Mouse (Mus musculus): Measurements from ENCODE around the gene 1700092M07Rik.

Gene 1700092M07Rik

DNA sequence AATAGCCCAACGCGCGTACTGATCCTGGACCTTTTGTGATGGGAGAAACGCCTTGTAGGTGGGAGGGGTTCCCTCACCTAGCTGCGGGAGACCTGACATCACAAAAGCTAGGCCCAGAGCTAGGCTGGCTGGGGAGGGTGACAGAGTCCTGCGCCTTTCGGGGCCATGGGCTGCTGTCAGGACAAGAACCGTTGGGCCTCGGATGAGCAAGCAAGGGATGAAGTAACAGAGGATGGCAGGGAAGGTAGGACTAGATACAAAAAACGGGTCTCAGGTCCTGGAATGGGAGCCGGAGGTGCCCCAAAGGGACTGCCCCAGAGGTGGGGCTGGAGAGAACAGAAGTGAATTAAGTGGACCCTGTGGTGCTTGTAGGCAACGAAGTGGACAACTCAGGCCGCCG lies at the start of gene 1700092M07Rik:
Gene 1700092M07Rik, plus strand, starts transcription at position 116 of the 400 bp plus-strand sequence.
- no peak for DNase-seq (ENCODE audit: low read depth, low spot score)

DNA sequence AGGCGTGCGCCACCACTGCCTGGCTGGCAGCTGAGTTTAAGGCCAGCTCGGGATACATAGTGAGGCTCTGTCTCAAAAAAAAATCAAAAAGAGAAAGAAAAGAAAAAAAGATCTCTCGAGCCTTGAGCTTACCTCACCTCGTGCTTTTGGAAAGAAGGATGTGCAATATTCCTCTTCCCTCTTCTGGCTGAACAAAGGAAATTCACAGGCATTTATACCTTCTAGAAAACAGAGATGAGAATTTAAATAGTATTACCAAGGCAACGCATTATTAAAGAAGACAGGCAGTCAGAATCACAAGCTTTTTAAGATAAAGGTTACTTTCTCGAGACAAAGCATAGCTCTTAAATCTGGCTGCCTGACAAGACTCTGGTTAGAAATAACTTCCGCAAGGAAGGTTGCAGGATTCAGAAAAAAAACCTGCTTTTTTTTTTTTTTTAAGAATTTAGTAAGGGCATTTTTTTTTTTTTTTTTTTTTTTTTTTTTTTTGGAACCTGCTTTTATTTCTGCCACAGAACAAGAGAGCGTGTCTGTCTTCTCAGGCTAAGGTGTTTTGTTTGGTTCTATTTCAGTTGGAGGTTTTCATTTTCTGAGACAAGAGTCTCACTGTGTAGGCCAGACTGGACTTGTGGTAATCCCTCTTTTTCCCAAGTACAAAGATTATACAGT lies 48.5 kb upstream of the 1700092M07Rik start:
- DNase-seq (ENCODE audit: low read depth, low spot score) = no peak

DNA sequence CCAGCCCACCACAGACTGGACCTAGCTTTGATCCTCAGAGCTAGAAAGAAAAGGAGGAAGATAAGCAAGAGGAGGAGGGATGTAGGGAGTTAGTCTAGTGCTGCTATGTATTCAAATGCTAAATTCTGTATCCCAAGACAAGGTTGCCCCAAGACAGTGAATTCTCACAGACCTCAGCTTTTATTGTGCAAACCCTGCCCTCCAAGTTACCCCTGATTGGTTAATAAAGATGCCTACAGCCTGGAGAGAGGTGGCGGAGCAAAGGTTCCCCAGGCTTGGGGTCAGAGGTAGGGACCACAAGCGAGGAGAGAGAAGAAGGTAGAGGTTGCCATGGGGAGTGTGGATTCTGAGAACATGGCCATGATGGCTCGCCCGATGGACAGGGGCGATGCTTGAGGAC lies 47.8 kb upstream of the 1700092M07Rik start:
- DNase-seq (ENCODE audit: low read depth, low spot score) = no peak

DNA sequence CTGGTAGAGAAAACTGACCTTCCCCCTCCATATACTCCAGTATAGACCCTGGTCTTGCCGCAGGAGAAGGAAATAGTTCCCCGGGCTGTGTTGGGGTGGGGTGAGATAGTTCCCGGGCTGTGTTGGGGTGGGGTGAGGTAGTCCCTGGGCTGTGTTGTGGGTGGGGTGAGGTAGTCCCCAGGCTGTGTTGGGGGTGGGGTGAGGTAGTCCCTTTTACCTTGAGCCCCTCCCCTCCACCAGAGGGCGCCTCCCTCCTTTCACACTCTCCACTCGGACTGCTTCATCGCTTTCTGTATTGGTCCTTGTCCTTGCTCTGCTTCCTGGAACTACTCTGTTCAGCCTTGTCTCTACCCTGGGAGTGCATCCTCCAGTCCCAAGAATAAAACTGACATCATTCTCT lies 45.2 kb upstream of the 1700092M07Rik start:
- peak; percentile 83 for DNase-seq (ENCODE audit: low read depth, low spot score)

DNA sequence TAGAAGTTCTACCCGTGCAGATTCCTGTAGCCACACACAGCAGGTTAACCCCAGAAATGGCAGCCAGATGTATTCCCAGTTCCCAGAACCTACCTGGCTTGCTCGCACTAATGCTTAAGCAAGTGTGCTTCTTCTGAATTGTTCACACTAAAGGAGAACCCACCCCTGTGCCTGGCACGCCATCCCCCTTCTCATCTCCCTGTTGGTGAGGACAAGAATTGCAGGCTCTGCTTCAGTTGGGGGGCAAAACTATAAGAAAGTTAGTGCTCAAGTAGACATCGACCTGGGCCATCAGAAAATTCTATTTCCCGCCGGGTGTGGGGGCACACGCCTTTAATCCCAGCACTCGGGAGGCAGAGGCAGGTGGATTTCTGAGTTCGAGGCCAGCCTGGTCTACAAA lies 40.9 kb upstream of the 1700092M07Rik start:
- no peak for DNase-seq (ENCODE audit: low read depth, low spot score)

DNA sequence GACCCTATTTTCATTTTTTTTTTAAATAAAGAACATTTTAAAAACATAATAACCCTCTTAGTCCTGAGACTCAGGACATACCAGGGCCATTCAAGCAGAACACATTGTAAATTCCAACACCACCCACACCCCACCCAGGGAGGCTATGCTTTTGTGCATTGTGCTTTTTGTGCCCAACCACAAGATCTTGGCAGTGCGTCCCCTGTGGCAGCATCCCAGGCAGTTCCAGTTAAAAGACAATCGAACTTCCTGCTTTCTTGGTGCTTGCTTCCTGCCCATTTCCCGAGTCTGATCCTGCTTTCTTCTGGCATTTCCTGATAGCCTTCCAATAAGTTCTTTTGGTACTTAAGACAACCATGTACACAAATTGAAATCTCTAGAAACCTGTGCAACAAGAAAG lies 38.1 kb upstream of the 1700092M07Rik start:
- DNase-seq (ENCODE audit: low read depth, low spot score) = no peak

DNA sequence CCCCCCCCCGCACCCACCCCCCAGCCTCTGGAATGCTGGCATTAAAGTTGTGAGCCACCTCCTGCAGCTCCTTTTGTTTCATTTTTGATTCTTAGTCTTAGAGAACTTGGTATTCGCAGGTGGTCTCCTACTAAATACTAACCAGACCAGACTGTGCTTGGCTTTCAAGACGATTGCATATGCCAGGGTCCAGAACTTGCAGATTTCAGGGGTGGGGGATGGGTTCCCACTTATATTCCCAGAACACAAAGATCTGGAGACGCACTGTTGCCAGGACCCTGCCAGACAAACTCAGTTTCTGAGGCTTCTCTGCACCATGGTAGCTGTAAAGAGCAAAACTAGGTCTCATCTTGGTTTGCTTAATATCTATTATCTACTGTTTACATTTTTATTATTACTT lies 36.9 kb upstream of the 1700092M07Rik start:
- no peak for DNase-seq (ENCODE audit: low read depth, low spot score)

DNA sequence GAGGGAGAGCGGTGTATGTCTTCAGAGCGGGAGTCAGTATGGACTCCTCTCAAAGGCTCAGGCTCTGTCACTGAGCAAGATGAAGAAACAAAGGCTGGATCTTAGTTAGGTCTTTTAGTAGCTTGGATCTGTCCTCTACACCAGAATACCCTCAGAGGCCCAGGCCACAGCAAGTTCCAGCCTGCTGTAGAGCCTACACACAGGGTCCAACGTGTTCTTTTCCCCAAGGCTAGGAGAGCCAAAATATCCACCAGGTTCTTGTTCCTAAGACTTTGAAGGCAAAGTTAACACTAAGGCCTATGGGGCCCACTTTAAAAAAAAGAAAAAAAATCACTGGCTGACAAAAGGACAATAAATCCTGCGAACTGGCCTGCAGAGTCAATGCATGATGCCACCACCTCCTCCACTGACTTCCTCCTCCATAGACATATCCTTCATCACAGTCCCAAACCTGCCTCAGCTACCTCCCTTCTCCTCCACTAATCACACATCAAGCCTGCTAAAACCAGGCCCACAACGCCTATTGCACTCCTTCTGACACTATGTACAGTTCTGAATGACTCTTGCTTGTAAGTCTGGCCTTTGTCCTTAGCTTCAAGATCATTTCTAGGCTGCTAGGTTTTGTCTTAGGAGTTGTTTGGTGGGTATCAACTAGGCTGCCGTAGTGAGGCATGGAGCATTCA lies 35.4 kb upstream of the 1700092M07Rik start:
- DNase-seq (ENCODE audit: low read depth, low spot score) = no peak

DNA sequence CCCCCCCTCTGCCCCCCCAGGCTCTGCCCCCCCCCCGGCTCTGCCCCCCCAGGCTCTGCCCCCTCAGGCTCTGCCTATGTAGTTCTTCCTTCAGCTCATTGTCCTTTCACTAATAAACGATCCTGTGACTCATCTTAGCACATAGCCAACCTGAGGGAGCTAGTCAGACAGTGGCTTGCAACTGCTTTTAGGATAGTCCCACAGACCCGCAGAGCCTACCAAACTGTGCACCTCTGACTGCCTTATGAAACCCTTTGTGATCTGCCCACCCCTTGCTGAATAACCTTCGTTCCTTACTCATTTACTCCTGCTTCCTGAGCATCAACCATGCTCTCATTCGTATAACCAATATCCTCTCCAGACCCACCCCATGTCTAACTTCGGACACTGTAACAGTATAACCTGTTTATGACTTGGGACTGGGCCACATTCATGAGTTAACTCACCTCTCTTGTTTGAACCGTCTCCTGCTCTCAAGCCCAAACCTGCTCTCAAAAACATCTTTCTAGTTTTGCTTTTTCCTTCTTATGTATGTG lies 34.3 kb upstream of the 1700092M07Rik start:
- DNase-seq (ENCODE audit: low read depth, low spot score) = no peak

DNA sequence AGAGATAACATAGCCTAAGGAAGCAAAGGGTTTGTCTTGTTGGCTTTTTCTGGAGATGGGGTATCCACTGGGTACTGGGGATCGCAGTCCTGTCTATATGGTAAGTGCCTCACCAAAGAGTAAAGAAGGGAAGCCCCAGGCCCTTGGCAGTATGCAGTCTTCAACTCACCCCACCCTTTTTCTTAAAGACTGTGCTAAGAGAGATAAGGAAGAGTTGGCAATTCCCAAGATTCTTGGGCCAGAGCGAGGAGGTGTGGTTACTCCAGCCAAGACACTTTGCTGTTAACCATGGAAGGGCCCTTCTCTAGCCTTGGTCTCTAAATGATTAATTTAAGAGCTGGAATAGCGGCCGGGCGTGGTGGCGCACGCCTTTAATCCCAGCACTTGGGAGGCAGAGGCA lies 33.6 kb upstream of the 1700092M07Rik start:
- no peak for DNase-seq (ENCODE audit: low read depth, low spot score)

DNA sequence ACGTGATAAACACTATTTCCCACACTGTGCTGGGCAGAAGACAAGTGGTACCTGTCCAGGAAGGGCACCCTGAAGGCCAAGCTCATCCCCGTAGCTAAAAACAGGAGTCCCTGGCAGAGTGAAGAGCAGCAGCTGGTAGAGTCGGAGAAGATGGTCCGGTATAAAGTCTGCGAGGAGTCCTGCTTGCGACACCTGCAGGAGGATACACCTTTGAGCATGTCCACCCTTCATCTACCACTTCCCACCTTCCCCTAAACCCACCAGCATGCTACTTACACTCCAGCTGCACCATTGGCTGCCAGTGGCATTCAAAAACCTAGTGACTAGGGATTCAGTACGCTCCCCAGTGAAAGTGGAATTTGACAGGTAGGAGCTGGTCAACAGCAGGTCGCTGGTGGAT lies 31.6 kb upstream of the 1700092M07Rik start:
- no peak for DNase-seq (ENCODE audit: low read depth, low spot score)

DNA sequence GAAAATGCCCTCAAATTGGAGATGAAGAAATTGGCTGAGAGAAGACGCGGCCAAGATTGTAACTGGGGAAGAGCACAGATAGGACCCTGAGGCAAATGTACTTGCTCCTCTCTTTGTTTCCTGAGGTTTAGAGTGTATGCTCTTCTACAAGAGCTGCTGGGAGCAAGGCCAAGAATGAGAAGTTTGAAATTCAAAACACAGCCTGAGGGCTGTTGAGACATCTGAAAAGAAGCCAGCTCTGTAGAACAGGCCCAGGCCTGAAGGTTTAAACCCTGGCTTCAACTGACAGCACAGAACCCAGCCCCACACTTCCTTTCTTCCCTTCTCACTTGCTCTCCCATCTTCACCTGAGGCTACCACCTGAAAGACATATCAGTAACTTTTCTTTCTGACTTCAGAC lies 30.5 kb upstream of the 1700092M07Rik start:
- DNase-seq (ENCODE audit: low read depth, low spot score) = no peak

DNA sequence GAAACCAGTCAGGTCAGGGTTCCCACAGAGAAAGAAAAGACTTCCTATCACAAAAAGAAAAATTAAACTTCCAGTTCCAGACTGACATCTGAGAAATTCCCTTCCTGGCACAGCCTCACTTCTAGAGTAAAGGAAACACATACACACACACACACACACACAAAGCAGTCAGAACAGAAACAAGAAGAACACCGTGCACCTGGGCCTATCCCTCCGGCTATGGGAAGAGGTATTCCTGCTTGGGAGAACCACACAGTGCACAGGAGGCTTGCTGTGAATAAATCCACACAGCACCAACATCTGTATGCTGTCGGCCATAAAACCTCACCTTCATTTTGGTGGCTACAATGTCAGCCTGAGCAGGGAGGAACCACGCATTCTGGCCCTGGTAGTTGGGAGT lies 29.0 kb upstream of the 1700092M07Rik start:
- DNase-seq (ENCODE audit: low read depth, low spot score) = no peak

DNA sequence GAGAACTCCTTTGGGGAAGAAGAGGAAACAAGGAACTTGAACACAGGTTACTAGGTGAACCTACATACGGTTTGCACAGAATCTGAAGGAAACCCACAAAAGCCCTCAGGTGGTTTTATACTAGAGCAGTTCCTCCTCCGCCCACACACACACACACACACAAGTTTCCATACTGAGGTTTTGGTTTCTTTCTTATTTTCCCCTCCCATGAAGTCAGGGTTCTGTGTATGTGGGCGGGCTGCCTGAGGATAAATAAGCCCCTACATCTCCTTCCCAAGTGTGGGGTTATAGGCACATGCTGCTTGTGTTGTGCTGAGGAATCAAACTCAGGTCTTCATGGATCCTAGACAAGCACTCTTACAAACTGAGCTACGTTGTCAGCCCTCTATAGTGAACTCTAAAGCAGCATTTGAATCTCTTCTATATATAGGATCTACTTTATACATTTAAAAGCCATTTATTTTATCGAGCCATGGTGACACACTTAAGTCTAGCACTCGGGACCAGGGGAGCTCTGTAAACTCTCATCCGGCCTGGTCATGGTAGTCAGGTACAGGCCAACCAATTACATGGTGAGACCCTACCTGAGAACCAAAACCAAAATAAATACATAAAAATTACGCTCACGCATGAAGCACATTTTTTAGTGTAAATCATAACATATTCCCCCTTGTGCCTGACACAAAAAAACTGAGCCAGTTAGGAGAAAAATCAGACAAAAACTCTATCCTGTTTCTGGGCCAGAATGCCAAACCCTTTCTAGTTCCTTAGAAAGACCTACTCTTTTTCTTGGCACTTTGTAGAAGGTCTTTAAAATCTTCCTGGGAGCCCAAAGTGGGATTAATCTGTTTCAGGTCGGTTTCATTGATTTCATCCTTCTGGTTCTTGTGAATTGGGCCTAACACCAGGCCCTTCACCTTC lies 28.3 kb upstream of the 1700092M07Rik start:
- DNase-seq (ENCODE audit: low read depth, low spot score) = peak; percentile 88

DNA sequence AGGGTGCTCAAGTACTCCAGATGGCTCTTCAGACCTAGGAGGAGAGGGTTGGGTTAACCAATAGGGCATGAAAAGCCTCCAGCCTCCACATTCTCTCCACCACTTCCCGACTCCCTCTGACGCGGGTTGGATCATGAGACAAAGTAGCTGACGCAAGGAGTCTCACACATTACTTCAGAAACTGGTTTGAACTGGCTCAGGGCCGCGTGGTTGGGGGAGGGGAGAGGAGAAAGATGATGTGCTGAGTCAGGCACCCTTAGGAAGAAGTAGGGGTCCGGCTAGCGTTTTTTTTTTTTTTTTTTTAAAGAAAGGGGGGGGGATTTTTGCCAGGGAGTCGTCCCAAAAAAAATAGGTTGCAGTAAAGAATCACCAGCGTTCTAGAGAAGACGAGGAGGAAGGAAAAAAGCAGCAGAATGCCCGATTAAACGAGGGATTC lies 27.6 kb upstream of the 1700092M07Rik start:
- DNase-seq (ENCODE audit: low read depth, low spot score) = peak; percentile 88

DNA sequence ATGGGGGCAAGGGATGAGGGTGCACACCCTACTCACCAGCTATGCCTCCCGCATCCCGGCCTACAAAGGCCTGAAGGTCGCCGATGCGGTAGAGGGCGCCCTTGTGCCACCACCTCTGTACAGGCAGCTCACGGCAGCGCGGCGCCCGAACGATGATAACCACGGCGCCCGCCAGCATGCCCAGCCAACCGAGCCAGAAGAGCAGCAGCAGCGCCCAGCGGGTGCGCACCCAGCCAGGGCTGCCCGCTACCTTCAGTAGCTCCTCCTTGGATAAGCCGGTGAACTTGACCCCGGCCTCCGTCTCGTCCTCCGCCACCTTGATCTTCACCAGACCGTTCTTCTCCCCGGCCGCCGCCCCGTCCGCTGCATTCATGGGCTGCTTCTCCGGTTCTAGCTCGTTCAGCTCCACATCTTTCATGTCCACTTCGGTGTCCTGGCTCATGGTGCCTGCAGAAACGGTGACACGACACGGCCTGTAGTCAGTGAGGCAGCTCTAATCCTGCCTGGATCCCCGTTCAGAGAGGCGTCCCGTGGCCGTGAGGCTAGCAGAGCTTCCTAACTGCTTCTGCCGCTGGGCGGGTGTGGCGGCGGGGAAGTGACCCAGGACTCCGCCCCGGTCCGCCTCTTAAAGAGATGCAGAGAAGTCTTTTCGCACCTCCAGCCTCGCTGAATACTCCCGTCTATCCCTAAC lies 27.1 kb upstream of the 1700092M07Rik start:
- DNase-seq (ENCODE audit: low read depth, low spot score) = peak; percentile 96

DNA sequence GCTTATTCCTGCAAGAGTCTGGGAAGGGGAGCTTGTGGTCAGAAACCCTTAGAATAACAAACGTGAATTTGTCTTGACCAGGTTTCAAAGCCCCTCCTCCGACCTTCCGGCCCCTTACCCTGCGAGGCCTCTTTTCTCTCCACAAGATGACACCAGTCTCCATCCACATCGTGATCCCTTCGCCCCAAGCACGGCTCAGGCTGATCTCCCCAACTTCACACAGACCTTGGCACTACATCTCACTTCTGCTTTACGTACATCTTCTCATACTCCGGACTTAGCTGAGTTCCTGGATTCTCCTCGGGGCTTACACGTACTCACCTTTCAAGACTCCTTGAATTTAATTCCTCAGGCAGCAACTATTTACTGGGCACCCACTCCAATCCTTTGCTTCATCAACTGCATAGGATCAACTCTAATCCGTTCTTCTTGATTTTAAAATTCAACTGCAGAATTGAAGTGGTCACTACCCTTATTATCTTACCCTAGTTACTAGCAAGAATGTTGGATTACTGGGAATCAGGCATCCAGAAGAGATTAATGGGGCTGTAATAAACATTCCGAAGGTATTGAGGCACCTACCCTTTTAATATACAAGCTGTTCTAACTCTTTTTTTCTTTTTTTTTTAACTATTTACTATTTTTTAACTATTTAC lies 26.4 kb upstream of the 1700092M07Rik start:
- DNase-seq (ENCODE audit: low read depth, low spot score) = no peak

DNA sequence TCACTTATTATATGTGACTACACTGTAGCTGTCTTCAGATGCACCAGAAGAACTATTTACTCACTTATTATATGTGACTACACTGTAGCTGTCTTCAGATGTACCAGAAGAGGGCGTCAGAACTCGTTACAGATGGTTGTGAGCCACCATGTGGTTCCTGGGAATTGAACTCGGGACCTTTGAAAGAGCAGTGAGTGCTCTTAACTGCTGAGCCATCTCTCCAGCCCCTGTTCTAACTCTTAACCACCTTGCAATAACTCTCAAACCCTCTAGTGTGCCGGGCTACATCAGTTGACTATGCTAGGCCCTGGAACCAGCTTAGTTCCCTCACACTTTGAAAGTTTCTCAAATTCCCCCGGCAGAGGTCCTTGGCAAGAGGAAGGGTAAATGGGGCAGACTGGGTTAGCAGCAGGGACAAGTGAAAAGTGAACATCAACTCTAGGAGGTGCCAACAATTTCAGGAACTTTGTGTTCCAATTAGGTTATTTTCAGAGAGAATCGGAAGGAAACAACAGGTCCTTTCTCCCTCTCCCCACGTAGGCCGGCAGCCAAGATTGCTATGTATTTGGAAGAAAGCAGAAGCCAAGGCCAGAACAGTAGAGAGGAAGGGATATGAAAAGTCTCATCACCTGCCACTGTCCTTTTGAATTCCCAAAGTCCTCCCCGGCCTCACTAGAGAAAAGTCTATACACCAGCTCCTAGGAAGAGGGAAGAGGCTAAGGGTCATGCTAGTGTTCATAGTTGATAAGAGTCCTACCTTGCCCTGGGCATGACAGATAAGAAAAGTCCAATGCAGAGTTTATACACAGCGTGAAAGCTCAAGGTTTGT lies 25.7 kb upstream of the 1700092M07Rik start:
- DNase-seq (ENCODE audit: low read depth, low spot score) = peak; percentile 27

DNA sequence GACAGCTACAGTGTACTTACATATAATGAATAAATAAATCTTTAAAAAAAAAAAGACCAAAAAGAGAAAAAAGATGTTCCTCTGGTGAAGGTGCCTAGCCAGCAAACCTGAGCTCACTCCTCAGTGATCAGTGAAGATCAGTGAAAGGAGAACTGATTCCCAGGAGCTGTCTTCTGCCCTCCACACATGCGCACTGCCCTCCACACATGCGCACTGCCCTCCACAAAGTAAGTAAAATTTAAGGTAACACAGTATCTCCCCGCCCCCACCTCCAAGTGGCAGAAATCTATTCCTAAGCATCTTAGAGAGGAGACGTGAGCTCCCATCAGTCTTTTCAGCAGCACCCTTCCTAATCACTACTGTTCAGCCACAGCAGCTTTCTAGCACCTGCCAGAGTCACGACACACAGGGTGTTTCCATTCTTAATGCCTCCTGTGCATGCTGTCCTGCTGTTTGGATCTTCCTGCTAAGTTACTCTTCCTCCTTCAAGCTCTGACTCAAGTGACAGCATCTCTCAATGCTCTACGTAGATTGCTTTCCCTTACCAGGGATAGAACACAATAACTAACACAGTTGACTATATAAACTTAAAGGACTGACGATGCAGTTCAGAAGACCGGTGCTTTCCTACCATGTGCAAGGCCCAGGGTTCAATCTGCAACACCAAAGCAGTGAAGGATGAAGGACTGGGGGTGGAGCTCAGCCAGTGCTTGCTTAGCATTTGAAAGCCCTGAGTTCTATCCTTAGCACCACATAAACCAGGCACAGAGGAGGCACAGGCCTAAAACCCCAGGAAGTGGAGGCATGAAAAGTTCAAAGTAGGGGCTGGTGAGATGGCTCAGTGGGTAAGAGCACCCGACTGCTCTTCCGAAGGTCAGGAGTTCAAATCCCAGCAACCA lies 24.4 kb upstream of the 1700092M07Rik start:
- no peak for DNase-seq (ENCODE audit: low read depth, low spot score)

All from CD4-positive, CD25-positive, alpha-beta regulatory T cell, adult 2 months (primary cell).